Mouse (Mus musculus) layer of hippocampus, adult 9-11 months (tissue): ENCODE measurements around the gene Rnaseh2b.

Source experiments
- DNase-seq: peaks from one replicate; pipeline ENCODE4 v3.0.0; 2022

Rnaseh2b gene

DNA sequence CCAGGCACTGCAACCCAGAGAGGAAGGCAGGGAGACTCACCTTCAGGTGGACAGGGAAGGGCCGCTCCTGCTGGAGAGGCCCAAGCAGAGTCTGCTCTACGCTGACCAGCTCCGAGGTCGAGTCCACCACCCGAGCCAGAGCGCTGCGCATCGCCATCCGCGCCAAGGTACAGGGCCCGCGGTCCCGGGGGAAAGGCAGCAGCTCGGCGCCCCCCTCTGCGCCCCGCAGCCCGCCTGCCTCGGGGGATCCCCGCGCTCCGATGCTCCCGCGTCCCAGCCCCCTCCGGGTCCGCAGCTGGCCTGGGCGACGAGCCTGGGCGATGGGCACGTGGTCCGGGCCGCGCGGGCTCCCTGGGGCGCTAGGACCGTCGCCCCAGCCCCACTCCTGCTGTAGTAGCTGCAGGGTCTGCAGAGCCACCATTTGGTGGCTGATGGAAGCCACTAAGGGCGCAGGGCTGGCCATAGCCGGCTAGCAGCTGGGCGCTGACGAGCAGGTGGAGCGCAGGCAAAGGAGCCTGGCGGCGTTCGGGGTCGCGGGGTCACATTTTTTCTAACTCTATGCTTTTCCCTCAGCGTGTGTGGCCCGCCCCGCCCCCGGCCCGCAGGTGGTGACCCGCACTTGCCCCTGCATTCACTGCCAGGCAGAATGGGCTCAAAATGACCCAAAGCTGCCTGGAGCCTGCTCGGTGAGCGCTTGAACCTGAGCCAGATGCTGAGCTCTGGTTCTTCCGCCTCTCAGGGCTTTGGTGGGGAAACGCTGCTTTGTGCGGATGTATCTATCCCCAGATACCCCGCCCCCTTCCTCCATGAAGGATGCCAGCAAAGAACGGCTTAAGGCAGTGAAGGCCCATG lies at the start of gene Rnaseh2b, which contains the start of gene Dleu7:
Rnaseh2b (plus strand) TSS at position 102 of the 852 bp plus-strand sequence.
Dleu7 (minus strand) TSS at position 560 of the 852 bp plus-strand sequence.
- peak; percentile 13 for DNase-seq

DNA sequence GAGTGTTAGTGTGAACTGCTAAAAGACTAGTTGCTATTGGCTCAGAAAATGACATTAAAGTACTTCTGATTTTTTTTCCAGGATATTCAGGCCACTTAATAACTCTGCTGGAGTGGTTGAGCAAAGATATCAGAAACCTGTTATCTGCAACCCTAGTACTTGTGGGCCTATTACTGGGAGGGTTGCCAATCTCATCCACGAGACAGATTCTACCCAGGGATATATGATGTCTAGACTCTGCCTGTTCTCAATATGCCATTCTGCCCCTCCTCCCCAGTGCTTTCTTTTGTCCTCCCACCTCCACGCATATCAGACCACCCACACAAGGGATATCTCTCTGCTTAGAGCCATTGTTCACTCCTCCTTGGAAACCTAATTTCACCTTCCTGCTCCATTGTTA lies 48.9 kb upstream of the Rnaseh2b start:
- no peak for DNase-seq

DNA sequence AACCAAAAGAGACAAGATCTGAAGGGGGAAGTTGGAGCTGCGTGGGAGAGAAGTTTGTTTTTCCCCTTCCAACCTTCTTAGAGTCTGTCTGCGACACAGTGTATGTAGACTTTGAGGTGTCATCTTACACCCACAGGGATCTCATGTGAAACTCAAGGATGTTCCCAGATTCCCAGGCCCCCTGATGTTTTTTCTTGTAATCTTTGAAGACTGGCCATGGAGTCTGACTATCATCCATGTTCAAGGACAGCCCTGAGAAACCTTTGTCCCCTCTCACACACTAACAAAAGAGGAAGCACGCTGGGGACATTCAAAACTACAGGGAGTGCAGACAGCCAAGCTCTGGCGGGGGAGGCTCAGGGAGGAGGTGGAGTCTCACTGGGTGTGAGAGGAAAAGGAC lies 46.8 kb upstream of the Rnaseh2b start:
- DNase-seq = peak; percentile 42

DNA sequence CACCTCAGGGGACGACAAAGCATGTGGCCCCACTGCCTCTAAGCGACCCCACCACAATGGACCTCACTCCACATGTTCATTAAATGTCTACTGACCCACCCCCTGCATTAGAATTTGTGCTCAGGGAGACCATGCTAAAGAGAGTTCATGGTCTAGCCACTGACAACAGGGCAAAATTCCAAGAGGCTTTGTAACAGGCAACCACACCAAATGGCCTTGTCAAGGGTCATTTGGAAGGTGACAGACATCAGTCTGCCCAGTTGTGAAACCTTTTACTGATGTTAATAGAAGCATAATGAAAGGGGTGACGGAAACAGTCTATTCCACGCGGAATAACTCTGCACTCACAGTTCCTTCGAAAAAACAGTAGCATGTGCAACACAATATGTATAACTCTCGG lies 44.0 kb upstream of the Rnaseh2b start:
- DNase-seq = no peak

DNA sequence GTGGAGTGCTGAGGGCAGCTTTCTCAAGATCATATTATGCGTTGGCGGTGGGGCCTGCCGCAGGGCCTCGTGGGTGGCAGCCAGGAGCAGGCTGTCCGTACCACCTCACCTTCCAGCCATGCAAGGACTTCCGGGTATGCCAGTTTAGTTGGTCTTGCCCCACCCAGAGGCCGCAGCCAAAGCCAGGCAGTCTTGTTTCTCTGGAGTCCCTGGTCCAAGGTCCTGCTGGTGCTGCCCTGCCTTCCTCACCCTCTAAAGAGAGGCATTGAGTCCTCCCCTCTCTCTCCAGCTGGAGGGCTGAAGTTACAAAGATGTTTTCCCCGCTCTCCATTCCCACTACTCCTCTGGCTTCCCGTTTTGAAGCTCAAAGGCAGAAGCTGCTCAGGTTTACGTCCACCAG lies 43.6 kb upstream of the Rnaseh2b start:
- no peak for DNase-seq

DNA sequence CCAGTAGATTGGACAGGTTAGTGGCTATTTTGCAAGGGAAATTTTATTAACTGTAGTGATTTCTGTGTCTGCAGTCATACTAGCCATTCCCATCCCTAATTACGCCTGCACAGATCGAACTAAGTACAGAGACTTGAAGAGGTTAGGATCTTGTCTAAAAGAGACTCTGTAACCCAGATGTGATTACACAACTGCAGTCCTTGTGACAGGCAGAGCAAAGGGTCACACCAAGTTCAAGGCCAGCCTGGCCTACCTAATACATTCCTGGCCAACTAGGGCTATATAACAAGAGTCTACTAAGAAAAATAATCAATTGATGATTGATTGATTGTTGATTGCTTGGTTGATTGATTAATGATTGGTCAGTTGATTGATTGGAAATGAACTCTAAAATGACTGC lies 43.1 kb upstream of the Rnaseh2b start:
- DNase-seq = no peak

DNA sequence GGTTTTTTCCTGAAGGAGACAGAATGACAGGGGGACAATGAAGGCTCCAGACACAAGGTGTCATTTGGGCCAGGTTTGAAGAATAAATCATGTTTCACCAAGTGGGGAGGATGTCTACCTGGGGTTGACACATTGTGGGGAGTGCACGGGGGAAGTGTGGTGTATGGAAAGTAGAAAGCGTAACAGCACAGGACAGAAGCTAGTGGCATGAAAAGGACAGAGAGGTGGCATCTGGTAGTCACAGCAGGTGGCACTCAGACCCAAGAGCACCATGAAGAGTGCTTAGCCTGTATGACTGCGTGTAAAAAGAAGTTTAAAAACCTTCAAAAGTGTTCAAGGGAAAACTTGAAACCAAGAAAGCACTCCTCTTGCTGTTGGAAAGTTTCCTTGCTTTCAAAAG lies 42.3 kb upstream of the Rnaseh2b start:
- DNase-seq = no peak

DNA sequence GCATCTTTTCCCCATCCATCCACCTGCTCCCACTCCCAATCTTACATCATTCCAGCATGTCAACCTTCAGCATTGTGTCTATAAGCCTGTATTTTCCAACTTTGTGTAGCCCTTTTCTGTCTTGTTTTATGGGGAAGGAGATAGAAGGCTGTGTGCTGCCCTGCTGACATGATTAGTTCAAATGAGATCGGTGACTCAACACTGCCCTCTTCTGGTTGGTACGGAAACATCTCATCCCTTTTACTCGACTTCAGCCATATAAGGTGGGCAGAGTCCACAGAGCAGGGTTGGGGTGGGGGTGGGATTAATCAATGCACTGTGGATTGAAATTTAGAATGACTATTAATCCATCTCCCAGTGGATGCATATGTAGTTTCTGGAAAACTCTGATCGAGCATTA lies 40.4 kb upstream of the Rnaseh2b start:
- peak; percentile 60 for DNase-seq

DNA sequence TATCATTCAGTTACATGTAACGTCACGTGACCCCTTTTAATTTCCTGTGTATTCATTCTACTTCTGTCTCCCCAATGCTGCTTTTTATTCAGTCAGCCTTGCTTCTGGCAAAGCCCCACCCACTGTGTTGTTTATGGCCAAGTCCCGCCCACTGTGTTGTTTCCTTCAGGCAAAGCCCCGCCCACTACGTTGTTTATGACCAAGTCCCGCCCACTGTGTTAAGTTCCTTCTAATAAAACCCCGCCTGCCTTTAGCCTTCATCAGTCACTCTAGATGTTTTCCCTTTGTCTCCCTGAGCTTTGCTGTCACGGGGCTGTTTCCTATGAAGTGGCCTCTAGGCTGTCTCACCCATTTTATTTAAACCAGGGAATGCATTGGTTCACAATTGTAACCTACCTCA lies 38.0 kb upstream of the Rnaseh2b start:
- DNase-seq = no peak

DNA sequence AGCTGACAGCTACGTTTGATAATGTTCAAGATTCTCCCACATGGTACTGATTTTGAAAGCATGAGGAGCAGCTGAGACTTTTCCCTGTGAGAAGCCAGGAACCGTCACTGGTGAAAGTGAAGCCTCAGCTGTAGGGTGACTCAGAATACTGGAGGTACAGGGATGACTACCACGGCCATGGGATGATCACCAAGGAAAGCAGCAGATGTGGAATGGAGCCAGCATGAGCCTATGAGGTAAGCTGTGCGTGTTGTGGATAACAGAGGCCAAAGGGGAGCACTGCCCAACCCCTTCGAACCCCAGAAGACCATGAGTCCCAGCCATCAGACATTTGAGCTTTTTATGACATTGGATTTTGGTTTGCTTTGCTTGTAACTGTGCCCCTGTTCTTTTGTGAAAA lies 36.3 kb upstream of the Rnaseh2b start:
- DNase-seq = no peak

DNA sequence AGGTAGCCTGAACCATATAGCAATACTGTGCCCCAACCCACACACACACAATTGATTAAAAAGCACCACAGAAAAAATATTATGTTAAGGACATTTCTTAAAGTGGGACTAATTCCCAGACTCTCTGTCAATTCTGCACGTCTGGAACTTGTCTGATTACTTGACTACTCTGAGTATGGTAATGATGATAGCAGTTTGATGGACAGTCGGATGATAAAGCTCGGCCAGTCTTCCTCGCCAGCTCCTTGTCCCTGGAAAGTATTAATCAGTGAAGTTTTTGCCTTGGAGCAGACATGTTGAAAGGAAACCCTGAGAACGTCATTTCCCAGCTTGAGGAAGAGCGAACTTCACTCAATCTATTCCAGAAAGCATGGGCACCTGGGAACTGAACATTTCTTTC lies 34.3 kb upstream of the Rnaseh2b start:
- DNase-seq = no peak

DNA sequence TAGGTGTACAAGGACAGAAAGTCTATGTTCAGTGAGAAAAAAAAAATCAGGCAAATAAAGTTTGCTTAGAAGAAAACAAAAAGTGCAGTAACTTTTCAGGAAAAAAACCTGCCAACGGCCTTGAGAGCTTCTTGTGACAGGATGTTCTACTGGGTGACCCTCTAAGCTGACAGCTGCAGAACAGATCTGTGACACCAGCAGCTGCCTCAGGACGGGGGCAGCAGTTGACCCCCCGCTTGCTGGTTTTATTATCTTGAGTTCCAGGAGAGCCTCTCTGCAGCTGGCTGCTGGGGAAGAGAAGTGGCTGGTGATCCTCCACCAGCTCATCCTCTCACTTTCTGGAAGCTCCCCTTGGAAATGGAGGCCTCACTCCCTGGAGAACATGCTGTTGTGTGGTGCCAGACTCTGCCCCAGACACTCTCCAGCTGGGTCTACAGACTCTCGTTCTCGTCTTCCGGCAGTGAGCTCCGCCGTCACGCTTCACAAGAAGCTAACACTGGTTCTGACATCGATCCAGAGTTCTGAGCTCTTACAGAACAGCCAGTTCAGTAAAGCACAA lies 33.3 kb upstream of the Rnaseh2b start:
- DNase-seq = no peak

DNA sequence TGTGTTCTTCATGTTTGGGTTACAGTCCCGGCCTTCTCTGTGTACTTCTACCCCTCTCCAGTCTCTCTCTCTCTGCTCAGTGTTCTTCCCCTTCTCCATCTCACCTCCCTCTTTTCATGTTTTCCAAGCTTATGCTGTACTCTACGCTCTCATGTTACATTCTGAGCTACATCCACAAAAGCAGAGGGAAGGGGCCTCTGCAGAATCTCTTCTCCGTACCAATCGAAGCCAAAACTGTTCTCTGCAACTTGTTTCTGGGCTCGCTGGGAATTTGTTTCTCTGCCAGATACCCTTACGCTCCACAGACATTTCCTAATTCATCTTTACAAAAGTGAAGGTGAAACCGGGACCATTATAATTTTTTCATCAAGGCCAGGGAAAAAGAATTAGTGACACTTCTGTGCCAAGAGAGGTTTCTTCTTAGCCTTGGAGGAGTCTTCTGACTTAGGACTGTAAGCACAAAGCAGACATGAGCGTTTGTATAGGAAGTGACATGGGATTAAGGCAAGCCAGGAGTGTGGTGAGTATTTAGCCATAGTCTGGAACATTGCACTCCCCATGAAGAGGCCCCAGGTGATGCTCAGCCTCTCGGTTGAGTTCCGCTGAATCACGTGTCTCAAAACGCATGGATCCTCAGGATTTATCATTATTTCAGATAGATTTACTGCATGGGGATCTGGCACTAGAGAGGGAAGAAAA lies 21.5 kb upstream of the Rnaseh2b start:
- DNase-seq = no peak

DNA sequence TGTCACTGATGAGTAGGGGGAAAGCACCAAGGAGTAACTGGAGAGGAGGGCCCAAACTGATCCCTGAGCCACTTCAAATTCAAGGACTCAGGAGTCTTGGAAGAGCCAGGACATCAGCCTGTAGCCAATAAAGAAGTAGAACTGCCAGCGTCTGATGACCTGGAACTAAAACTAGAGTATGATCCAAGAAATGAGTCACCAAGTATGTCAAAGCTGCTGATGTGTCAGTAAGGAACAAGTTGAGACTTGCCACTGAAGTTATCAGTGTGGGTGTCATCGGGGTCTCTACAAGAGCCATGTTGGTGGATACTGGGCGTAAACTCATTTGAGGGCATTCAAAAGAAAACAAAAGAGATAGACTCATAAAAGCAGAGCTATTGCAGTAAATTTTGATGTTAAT lies 18.8 kb upstream of the Rnaseh2b start:
- DNase-seq = no peak

DNA sequence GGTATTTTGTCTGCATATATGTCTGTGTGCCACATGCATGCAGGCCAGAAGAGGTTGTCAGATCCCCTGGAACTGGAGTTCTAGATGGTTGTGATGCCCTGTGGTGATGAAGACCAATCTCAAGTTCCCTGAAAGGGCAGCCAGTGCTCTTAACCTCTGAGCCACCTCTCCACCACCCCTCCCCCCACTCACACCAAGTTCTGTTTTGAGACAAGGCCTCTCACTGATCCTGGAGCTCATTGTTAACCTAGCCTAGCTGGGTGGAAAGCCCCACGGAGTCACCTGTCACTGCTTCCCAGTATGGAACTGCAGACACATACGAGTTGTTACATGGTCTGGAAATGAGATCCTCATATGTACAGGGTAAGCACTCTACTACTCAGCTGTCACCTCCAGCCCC lies 9.4 kb upstream of the Rnaseh2b start:
- DNase-seq = no peak

DNA sequence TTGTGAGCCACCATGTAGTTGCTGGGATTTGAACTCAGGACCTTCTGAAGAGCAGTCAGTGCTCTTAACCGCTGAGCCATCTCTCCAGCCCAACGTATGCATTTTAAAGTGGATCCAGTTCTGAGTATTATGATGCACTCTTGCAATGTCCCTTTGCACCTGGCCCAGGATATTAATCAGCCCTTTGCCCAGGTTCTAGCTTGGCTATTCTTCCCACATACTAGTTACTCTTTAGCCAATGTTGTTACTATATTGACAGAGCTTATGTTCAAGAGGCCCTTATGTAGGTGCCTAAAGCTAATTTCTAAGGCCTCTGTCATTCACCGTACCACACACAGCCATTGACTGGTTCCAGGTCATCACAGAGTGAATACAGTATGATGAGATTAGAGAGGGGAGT lies 3.7 kb upstream of the Rnaseh2b start:
- DNase-seq = no peak

DNA sequence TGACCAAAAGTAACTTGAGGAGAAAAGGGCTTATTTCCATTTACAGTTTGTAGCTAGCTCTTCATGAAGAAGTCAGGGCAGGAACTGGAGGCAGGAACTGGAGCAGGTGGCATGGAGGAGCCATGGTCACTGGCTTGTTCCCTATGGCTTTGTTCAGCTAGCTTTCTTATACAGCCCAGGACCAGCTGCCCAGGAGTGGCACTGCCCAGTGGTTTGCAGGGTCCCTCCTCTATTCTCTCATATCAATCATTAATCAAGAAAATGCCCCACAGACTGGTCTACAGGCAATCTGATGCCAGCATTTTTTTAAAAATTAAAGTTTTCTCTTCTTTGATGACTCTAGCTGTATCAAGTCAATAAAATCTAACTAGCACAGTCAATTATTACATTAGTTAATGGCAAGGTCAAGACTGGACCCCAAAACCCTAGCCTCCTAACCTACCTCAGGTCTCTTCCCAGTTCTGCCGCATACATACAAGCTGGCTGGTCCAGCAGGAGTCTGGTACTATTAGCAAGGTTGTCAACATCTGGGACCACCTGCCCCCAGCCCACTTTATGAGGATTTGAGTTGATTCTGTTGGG lies 892 bp upstream of the Rnaseh2b start:
- no peak for DNase-seq

DNA sequence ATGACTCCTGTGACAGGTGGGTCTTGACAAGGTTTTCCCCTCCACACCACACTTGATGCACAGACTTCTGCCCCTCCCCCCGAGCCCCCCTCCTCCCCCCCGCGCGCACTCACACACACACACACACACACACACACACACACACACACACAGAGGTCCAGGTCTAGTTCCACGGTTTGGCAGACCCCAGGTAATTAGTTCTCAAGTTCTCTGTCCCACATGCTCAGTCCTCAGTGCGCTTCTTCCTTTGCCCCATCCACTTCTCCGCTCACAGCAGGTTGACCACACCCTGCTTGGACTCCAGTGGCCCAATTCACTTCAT lies 262 bp upstream of the Rnaseh2b start:
- DNase-seq = no peak

DNA sequence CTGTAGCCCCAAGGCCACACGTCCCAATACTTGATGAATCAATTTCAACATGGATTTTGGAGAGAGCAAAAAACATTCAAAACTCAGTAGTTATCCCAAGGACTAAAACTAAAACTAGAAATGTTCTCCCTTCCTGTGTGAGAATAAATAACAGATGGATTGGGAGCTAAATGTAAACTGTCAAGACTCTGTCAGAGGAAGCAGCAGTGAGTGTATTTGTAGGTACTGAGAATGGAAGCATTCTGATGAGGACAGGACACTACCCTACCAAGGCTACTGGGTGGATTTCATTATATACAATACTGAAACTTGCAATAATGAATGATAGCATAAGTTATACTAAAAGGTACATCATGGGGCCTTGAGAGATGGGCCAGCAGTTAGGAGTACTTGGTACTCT lies 6.4 kb downstream of the Rnaseh2b start:
- no peak for DNase-seq

DNA sequence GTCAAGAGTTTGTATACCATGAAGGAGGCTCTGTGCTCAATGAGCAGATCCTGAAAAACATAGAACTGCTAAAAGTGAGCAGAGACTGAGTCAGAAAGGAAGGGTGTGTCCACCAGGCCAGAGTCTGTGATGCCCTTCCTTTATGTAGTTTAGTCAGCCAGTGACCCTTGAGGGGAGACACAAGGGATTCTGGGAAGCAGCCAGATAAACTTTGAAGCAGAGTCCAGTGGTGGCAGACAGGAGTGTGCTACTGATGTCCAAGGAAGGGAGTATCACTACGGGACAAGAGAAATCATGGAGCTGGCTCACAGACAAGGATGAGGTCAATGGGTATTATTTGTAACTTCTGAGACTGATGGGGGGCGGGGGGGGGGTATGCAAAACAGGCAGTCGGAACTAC lies 7.6 kb downstream of the Rnaseh2b start:
- DNase-seq = no peak

DNA sequence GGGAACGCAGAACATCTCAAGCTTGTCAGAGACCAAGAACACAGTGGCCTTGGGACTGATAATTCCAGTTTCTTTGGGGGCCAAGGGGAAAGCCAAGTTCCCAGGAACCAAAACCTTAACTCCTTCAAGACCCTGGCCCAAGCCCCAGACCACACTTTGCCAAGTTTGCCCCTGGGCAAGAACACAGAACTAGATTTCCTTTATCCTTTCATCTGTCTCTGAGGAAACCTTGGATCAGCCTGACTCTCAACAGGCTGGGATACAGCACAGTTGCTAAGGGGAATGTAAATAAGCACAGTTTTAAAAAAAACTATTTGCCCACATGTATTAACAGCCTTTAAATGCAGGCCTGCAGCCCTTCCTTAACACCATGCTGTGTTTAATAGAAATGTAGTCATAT lies 15.2 kb downstream of the Rnaseh2b start:
- DNase-seq = no peak

DNA sequence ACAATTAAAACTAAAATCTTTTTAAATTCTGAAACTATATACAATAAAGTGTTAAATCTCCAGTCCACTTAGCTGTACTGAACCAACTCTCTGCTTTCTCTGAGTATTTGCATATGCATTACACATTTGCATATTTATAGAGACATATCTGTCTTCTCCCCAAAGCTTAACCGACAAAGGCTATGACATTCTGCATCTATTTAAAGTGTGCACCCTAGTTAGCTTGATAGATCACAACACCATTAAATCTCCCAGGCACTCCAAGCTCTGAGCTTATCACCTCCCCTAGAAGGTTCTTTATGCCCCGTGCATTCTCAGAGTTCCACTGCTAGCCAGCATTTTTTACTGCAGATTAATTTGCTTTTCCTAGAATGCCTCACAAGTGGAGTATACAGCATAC lies 16.6 kb downstream of the Rnaseh2b start:
- DNase-seq = no peak

DNA sequence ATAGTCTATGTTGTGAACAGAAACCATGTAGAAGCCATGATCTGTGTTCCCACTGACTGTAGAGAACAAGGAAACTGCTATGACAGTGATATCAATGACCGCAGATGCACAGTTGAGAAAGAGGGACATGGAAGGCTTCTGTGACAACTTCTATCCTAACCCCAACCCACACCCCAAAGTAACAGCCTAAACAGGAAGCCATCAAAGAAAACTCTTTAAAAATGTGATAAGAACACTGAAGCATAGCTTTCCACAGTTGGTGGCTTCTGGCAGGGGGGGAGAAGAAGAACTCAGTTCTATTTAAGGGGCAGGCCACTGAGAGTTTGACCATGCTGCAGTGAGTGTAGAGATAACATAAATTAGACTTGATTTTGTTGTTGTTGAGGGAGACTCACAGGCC lies 19.3 kb downstream of the Rnaseh2b start:
- no peak for DNase-seq
